Mouse (Mus musculus) small intestine, adult 2 months (tissue): Measurements from ENCODE around the gene Parg. TPM values are rescaled to one million over a fixed set of nuclear protein-coding genes. Genes with fewer than 3 reads are reported as not detected.

Experiments
- H3K27ac ChIP-seq: fragments of 200-500 bp; 2 replicates; pipeline ENCODE4 v1.5.1; 2012; ENCODE audit warnings: low read depth, low read length, control low read depth, inconsistent platforms; ENCODE audit not compliant: insufficient read depth
- H3K27me3 ChIP-seq: fragments of 200-500 bp; 2 replicates; pipeline ENCODE4 v1.6.1; 2012; ENCODE audit warnings: mild to moderate bottlenecking, moderate library complexity, low read length, inconsistent platforms; ENCODE audit not compliant: control insufficient read depth, insufficient read depth
- H3K36me3 ChIP-seq: fragments of 200-500 bp; 2 replicates; pipeline ENCODE4 v1.6.1; 2012; ENCODE audit warnings: mild to moderate bottlenecking, low read length, control low read depth, inconsistent platforms; ENCODE audit not compliant: control insufficient read depth, insufficient read depth
- H3K4me1 ChIP-seq: fragments of 200-500 bp; 2 replicates; pipeline ENCODE4 v1.6.1; 2012; ENCODE audit warnings: low read length, inconsistent platforms, mixed read lengths; ENCODE audit not compliant: control insufficient read depth, insufficient read depth, insufficient read length
- H3K4me3 ChIP-seq: fragments of 200-500 bp; 2 replicates; pipeline ENCODE4 v1.5.1; 2012; ENCODE audit warnings: low read depth, mild to moderate bottlenecking, control low read depth, inconsistent platforms, low read length, moderate library complexity
- CTCF ChIP-seq: fragments of 200-500 bp; IDR thresholded peaks from 2 replicates; pipeline ENCODE4 v1.5.1; 2012; ENCODE audit warnings: low read depth, mild to moderate bottlenecking, control low read depth, inconsistent platforms, low read length, moderate library complexity, mixed read lengths; ENCODE audit not compliant: insufficient replicate concordance, insufficient read length; ENCODE audit errors: extremely low read depth
- POLR2A ChIP-seq: fragments of 200-500 bp; IDR thresholded peaks from 2 replicates; pipeline ENCODE4 v1.6.1; 2012; ENCODE audit warnings: low read depth, mild to moderate bottlenecking, control low read depth, inconsistent platforms, low read length, moderate library complexity
- WGBS: fragments of 180-500 bp; shearing (Covaris S2); methylation state at CpG from one replicate; pipeline ENCODE4 v1.1.7; 2018; 5-methylcytosine and 5-hydroxymethylcytosine counted together
- polyA plus RNA-seq: library from polyadenylated mRNA; depleted of rRNA; stranded (reverse); fragments of >200 nt; gene quantifications from 2 replicates; pipeline ENCODE4 v1.2.3, GENCODE M21; 2012; rRNA removed

Parg gene
- polyA plus RNA-seq = 2.4 and 3.0 TPM in 2 replicates

GRCm38 (mm10) chr14:32201791-32202451 is at the start of gene Parg, which contains the start of gene Timm23:
Parg (plus strand) TSS chr14:32201949.
Timm23 (minus strand) TSS chr14:32201898.
- Histone ChIP-seq H3K27ac (peak within 1 kb of the TSS; percentile 64), H3K27me3 (no peaks in the 10 kb centered on the region), H3K4me1 (peaks cover 10% of the 10 kb centered on the region; the same call in 1 of the 2 replicates), H3K36me3 (peaks cover 14% of the 10 kb centered on the region), H3K4me3 (peak within 1 kb of the TSS; percentile 100)
- under 1% methylated on average over 77 of the region's 77 CpGs for WGBS
- no peak for TF ChIP-seq CTCF
- TF ChIP-seq POLR2A = no peak

DNA sequence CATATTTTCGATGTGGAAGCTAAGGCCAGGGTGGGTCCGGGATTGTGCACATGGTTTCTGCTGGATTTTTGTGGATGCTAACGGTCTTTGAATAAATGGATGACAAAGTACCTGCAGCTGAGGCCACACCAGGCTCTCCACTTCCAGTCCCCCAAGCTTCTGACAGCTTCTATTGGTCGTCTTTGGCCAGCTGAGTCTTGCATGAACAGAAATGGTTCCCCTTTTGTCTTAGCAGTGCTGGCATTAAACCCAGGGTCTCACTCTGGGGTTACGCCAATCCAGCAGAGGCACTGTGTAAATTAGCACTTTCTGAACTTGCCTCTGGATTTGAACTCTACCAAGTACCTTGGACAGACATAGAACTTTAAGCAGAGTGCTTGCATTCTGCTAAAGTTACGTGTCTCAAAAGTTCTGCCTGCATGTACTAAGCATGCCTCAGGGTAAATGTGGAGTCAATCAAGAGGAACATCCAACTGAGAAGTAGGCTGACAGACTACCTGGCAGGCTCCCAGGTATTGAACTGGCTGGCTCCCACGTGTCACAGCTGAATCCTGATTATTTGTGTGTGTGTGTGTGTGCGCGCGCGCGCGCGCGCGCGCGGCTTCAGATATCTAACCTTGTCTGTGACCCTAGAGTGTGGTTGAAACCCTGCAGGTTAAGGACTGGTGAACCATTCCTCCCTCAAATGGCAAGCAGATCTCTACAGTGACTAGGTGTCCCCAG is 49.3 kb upstream of the Parg start:
- 89% methylated on average over 18 of the region's 18 CpGs for WGBS
- Histone ChIP-seq H3K27me3 (no peaks in the 10 kb centered on the region), H3K36me3 (no peaks in the 10 kb centered on the region), H3K4me3 (no peak overlapping the region), H3K4me1 (no peaks in the 10 kb centered on the region), H3K27ac (no peak overlapping the region)
- TF ChIP-seq POLR2A = no peak
- TF ChIP-seq CTCF = no peak

GRCm38 (mm10) chr14:32153156-32153555 is 48.6 kb upstream of the Parg start:
- no peaks in the 10 kb centered on the region for H3K36me3 ChIP-seq
- H3K4me3 ChIP-seq = no peak overlapping the region
- no peaks in the 10 kb centered on the region for H3K27me3 ChIP-seq
- no peak overlapping the region for H3K27ac ChIP-seq
- H3K4me1 ChIP-seq = no peaks in the 10 kb centered on the region
- TF ChIP-seq CTCF (no peak), POLR2A (no peak)
- WGBS = 94% methylated on average over 2 of the region's 2 CpGs

- 82% methylated on average over 6 of the region's 6 CpGs for WGBS
- no peak overlapping the region for H3K27ac ChIP-seq
- H3K27me3 ChIP-seq = no peaks in the 10 kb centered on the region
- no peak for TF ChIP-seq POLR2A
- TF ChIP-seq CTCF = no peak
- H3K4me3 ChIP-seq = no peak overlapping the region
- H3K4me1 ChIP-seq = peaks cover 5% of the 10 kb centered on the region; the same call in 1 of the 2 replicates
- no peaks in the 10 kb centered on the region for H3K36me3 ChIP-seq
Observed at GRCm38 (mm10) chr14:32154758-32155157, 47.0 kb upstream of the Parg start.

- peak overlapping the region; percentile 94 for H3K4me3 ChIP-seq
- 21% methylated on average over 4 of the region's 4 CpGs for WGBS
- H3K27me3 ChIP-seq = no peaks in the 10 kb centered on the region
- H3K36me3 ChIP-seq = no peaks in the 10 kb centered on the region
- H3K27ac ChIP-seq = peak overlapping the region; percentile 77
- TF ChIP-seq CTCF (no peak), POLR2A (no peak)
- peaks cover 12% of the 10 kb centered on the region; the same call in 1 of the 2 replicates for H3K4me1 ChIP-seq
Observed at GRCm38 (mm10) chr14:32159150-32159670, 42.5 kb upstream of the Parg start.

DNA sequence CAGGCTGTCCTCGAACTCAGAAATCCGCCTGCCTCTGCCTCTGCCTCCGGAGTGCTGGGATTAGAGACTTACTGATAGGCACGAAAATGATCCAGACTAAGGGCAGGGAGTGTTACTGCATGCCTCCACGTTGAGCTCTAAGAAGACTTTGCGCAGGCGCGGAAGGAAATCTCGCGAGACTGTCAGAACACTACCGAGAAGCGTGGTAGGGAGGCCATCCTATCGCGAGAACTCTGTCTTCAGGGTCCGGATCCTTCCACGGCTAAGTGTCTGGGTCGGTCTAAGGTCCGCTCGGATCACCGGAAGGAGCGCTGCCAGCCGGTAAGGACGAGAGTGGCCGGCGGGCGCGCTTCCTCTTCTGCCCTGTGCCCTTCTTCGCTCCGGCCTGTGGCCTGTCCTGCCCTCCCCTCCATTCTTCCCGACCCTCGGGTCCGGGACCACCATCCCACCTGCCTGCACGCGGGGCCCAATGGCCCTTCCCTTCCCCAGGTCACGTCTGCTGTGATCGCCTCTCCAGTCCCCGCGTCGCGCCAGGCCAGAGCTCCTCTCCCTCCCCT is 42.0 kb upstream of the Parg start, which contains the start of gene Ncoa4:
Gene Ncoa4, plus strand, starts transcription at position 176 of the 557 bp plus-strand sequence.
- H3K27me3 ChIP-seq = no peaks in the 10 kb centered on the region
- no peaks in the 10 kb centered on the region for H3K36me3 ChIP-seq
- WGBS = under 1% methylated on average over 40 of the region's 40 CpGs
- peak within 1 kb of the TSS; percentile 97 for H3K27ac ChIP-seq
- H3K4me3 ChIP-seq = peak within 1 kb of the TSS; percentile 94
- peaks cover 15% of the 10 kb centered on the region; the same call in 1 of the 2 replicates for H3K4me1 ChIP-seq
- TF ChIP-seq POLR2A (peak; percentile 91), CTCF (no peak)
